Mouse (Mus musculus): ENCODE data around the gene Nckap5. TPM values are rescaled to one million over a fixed set of nuclear protein-coding genes. Genes with fewer than 3 reads are reported as not detected.

Gene Nckap5
- polyA plus RNA-seq, 1 experiment from 2014 or later = 2.7 TPM

DNA sequence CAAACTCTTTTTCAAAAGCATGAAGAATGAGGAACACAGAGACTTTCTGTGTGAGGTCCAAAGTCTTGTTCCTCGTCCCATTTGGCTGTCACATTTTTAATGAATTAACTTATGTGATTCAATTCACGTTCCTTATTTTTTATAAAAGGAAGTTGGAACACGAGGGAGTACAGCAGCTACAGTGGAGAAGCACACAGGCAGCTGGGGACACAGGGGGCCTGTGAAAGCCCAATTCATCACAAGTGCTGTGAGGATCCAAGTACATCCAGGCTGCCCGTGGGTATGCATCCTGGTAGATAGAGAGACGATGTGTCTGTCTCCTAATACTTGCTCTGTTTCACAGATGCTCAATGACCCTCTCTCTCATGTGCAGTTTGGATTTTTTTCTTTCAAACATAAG is 576.2 kb downstream of the Nckap5 start:
- Histone ChIP-seq H3K4me2 (ENCODE audit: low read depth, severe bottlenecking) (no peak overlapping the region), H3K9me3 (ENCODE audit: control insufficient read depth, low read length) (no peaks in the 10 kb centered on the region), H3K4me1 (ENCODE audit: control insufficient read depth, insufficient read depth, low read length) (no peaks in the 10 kb centered on the region), H3K4me3 (ENCODE audit: low read depth, low read length) (no peak overlapping the region), H3K27ac (replicated peaks; ENCODE audit: low read depth, low read length) (no peak overlapping the region), H3K36me3 (ENCODE audit: control insufficient read depth, insufficient read depth, low read length) (no peaks in the 10 kb centered on the region), H3K27me3 (ENCODE audit: control insufficient read depth, insufficient read depth, low read length) (no peaks in the 10 kb centered on the region), H3K9ac (ENCODE audit: low read length) (no peak overlapping the region)
- no peak for ATAC-seq (ENCODE audit: insufficient number of reproducible peaks, low FRiP score, low TSS enrichment, low read depth)
- 83% methylated on average over 5 of the region's 5 CpGs for WGBS
- DNase-seq (ENCODE audit: low spot score) = no peak

- Histone ChIP-seq H3K27ac (replicated peaks; ENCODE audit: low read depth, low read length) (no peak overlapping the region), H3K36me3 (ENCODE audit: control insufficient read depth, insufficient read depth, low read length) (no peaks in the 10 kb centered on the region), H3K4me1 (ENCODE audit: control insufficient read depth, insufficient read depth, low read length) (no peaks in the 10 kb centered on the region), H3K27me3 (ENCODE audit: control insufficient read depth, insufficient read depth, low read length) (no peaks in the 10 kb centered on the region), H3K4me3 (ENCODE audit: low read depth, low read length) (no peak overlapping the region), H3K9ac (ENCODE audit: low read length) (no peak overlapping the region), H3K9me3 (ENCODE audit: control insufficient read depth, low read length) (no peaks in the 10 kb centered on the region), H3K4me2 (ENCODE audit: low read depth, severe bottlenecking) (no peak overlapping the region)
- WGBS = 93% methylated on average over 7 of the region's 7 CpGs
- ATAC-seq (ENCODE audit: insufficient number of reproducible peaks, low FRiP score, low TSS enrichment, low read depth) (no peak), DNase-seq (ENCODE audit: low spot score) (no peak)
These were observed 576.7 kb downstream of the Nckap5 start for GRCm38 (mm10) chr1:126253934-126254333.

- Histone ChIP-seq H3K4me1 (ENCODE audit: control insufficient read depth, insufficient read depth, low read length) (no peaks in the 10 kb centered on the region), H3K36me3 (ENCODE audit: control insufficient read depth, insufficient read depth, low read length) (no peaks in the 10 kb centered on the region), H3K27ac (replicated peaks; ENCODE audit: low read depth, low read length) (no peak overlapping the region), H3K9me3 (ENCODE audit: control insufficient read depth, low read length) (no peaks in the 10 kb centered on the region), H3K27me3 (ENCODE audit: control insufficient read depth, insufficient read depth, low read length) (no peaks in the 10 kb centered on the region), H3K4me2 (ENCODE audit: low read depth, severe bottlenecking) (no peak overlapping the region), H3K4me3 (ENCODE audit: low read depth, low read length) (no peak overlapping the region), H3K9ac (ENCODE audit: low read length) (no peak overlapping the region)
- WGBS = 84% methylated on average over 4 of the region's 4 CpGs
- DNase-seq (ENCODE audit: low spot score) (no peak), ATAC-seq (ENCODE audit: insufficient number of reproducible peaks, low FRiP score, low TSS enrichment, low read depth) (no peak)
These were observed 597.4 kb downstream of the Nckap5 start for GRCm38 (mm10) chr1:126233196-126233595.

- Histone ChIP-seq H3K27me3 (ENCODE audit: control insufficient read depth, insufficient read depth, low read length) (no peaks in the 10 kb centered on the region), H3K9me3 (ENCODE audit: control insufficient read depth, low read length) (no peaks in the 10 kb centered on the region), H3K4me2 (ENCODE audit: low read depth, severe bottlenecking) (no peak overlapping the region), H3K36me3 (ENCODE audit: control insufficient read depth, insufficient read depth, low read length) (no peaks in the 10 kb centered on the region), H3K4me3 (ENCODE audit: low read depth, low read length) (no peak overlapping the region), H3K9ac (ENCODE audit: low read length) (no peak overlapping the region), H3K27ac (replicated peaks; ENCODE audit: low read depth, low read length) (no peak overlapping the region), H3K4me1 (ENCODE audit: control insufficient read depth, insufficient read depth, low read length) (no peaks in the 10 kb centered on the region)
- WGBS = 77% methylated on average over 9 of the region's 9 CpGs
- DNase-seq (ENCODE audit: low spot score) (no peak), ATAC-seq (ENCODE audit: insufficient number of reproducible peaks, low FRiP score, low TSS enrichment, low read depth) (no peak)
These were observed 599.4 kb downstream of the Nckap5 start for GRCm38 (mm10) chr1:126231199-126231598.

GRCm38 (mm10) chr1:126210212-126210611 is 620.4 kb downstream of the Nckap5 start:
- no peak overlapping the region for H3K4me3 ChIP-seq (ENCODE audit: low read depth, low read length)
- H3K9me3 ChIP-seq (ENCODE audit: control insufficient read depth, low read length) = no peaks in the 10 kb centered on the region
- H3K36me3 ChIP-seq (ENCODE audit: control insufficient read depth, insufficient read depth, low read length) = no peaks in the 10 kb centered on the region
- no peaks in the 10 kb centered on the region for H3K27me3 ChIP-seq (ENCODE audit: control insufficient read depth, insufficient read depth, low read length)
- H3K27ac ChIP-seq (replicated peaks; ENCODE audit: low read depth, low read length) = no peak overlapping the region
- no peak overlapping the region for H3K4me2 ChIP-seq (ENCODE audit: low read depth, severe bottlenecking)
- ATAC-seq (ENCODE audit: insufficient number of reproducible peaks, low FRiP score, low TSS enrichment, low read depth) (no peak), DNase-seq (ENCODE audit: low spot score) (no peak)
- WGBS = 80% methylated on average over 6 of the region's 6 CpGs
- no peaks in the 10 kb centered on the region for H3K4me1 ChIP-seq (ENCODE audit: control insufficient read depth, insufficient read depth, low read length)
- no peak overlapping the region for H3K9ac ChIP-seq (ENCODE audit: low read length)

DNA sequence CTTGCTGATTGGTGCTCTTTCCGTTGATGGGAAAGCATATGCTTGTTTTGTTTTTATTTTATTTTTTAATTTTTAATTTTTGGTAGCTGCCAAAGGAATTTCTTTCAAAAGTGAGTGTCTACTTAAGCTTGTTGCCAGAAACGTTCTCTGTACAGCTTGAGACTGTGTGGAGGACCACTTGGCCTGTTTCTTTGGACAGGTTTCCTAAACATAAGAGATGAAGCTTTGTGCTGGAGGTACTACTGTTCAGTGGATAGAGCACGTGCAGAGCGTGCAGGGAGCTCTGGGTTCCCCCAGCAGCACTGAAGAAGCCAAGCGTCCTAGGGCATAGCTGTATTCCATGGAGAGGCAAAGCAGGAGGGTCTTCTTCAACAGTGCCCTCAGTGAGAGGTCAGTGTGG is 620.9 kb downstream of the Nckap5 start:
- Histone ChIP-seq H3K36me3 (ENCODE audit: control insufficient read depth, insufficient read depth, low read length) (no peaks in the 10 kb centered on the region), H3K9ac (ENCODE audit: low read length) (no peak overlapping the region), H3K4me1 (ENCODE audit: control insufficient read depth, insufficient read depth, low read length) (no peaks in the 10 kb centered on the region), H3K27me3 (ENCODE audit: control insufficient read depth, insufficient read depth, low read length) (no peaks in the 10 kb centered on the region), H3K4me2 (ENCODE audit: low read depth, severe bottlenecking) (no peak overlapping the region), H3K4me3 (ENCODE audit: low read depth, low read length) (no peak overlapping the region), H3K9me3 (ENCODE audit: control insufficient read depth, low read length) (no peaks in the 10 kb centered on the region), H3K27ac (replicated peaks; ENCODE audit: low read depth, low read length) (no peak overlapping the region)
- 85% methylated on average over 5 of the region's 5 CpGs for WGBS
- ATAC-seq (ENCODE audit: insufficient number of reproducible peaks, low FRiP score, low TSS enrichment, low read depth) (no peak), DNase-seq (ENCODE audit: low spot score) (no peak)

DNA sequence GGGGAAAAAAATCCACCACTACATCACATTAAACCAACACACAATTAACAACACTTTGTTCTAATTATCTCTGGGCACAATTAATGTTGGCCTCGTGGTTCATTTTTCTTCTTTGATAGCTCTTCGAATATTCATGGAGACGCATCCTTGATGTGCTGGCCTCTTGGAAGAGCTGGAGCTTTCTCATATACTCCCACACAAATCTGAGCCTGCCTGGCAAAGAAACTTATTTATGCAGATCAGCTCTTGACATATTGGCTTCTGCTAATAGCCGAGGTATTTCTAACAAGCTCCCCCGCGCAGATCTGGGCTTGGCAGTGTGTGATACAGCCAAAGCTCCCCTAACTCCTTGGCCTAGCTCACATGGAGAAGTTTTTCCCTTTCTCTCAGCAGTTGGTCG is 621.5 kb downstream of the Nckap5 start:
- no peaks in the 10 kb centered on the region for H3K9me3 ChIP-seq (ENCODE audit: control insufficient read depth, low read length)
- no peaks in the 10 kb centered on the region for H3K36me3 ChIP-seq (ENCODE audit: control insufficient read depth, insufficient read depth, low read length)
- no peak for DNase-seq (ENCODE audit: low spot score)
- H3K4me3 ChIP-seq (ENCODE audit: low read depth, low read length) = no peak overlapping the region
- no peak overlapping the region for H3K4me2 ChIP-seq (ENCODE audit: low read depth, severe bottlenecking)
- no peak for ATAC-seq (ENCODE audit: insufficient number of reproducible peaks, low FRiP score, low TSS enrichment, low read depth)
- H3K27me3 ChIP-seq (ENCODE audit: control insufficient read depth, insufficient read depth, low read length) = no peaks in the 10 kb centered on the region
- no peak overlapping the region for H3K9ac ChIP-seq (ENCODE audit: low read length)
- H3K27ac ChIP-seq (replicated peaks; ENCODE audit: low read depth, low read length) = no peak overlapping the region
- H3K4me1 ChIP-seq (ENCODE audit: control insufficient read depth, insufficient read depth, low read length) = no peaks in the 10 kb centered on the region
- 85% methylated on average over 7 of the region's 7 CpGs for WGBS

DNA sequence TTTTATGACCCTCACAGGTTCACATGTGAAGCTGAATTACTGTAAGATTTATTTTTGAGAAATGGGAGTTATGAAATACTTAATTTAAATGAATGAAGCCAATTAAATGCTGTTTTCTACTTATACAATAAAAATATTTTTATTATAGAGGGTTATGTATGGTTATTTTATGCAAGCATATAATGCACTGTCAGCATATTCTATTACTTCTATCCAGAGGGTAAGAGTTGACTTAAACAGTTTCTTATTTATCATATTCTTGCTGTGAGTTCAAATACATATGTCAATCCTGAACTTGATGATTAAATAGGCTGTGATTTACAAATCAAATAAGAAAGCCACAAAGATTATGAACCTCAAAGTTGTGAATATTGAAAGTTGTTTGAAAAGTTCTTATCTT is 633.7 kb downstream of the Nckap5 start:
- Histone ChIP-seq H3K4me3 (ENCODE audit: low read depth, low read length) (no peak overlapping the region), H3K4me1 (ENCODE audit: control insufficient read depth, insufficient read depth, low read length) (no peaks in the 10 kb centered on the region), H3K4me2 (ENCODE audit: low read depth, severe bottlenecking) (no peak overlapping the region), H3K9ac (ENCODE audit: low read length) (no peak overlapping the region), H3K27me3 (ENCODE audit: control insufficient read depth, insufficient read depth, low read length) (no peaks in the 10 kb centered on the region), H3K9me3 (ENCODE audit: control insufficient read depth, low read length) (no peaks in the 10 kb centered on the region), H3K27ac (replicated peaks; ENCODE audit: low read depth, low read length) (no peak overlapping the region), H3K36me3 (ENCODE audit: control insufficient read depth, insufficient read depth, low read length) (no peaks in the 10 kb centered on the region)
- DNase-seq (ENCODE audit: low spot score) (no peak), ATAC-seq (ENCODE audit: insufficient number of reproducible peaks, low FRiP score, low TSS enrichment, low read depth) (no peak)

DNA sequence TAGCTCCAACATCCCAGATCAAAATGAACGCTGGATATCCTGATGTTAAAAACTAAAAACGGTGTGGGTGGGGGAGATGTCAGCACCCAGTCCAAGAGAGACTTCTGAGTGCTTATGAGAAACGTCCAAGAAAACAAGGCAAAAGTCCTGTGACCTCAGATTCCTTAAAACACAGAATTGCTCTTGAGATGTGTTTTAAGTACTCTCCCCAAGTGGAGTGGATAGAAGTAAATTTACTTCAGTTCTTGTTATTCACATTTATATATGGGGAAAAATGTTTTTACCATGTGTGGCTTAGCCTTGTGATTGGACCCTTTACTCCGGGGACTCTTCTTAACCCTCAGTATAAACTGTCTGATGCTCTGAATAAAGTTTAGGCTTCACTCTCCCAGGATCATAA is 640.2 kb downstream of the Nckap5 start:
- no peak for ATAC-seq (ENCODE audit: insufficient number of reproducible peaks, low FRiP score, low TSS enrichment, low read depth)
- WGBS = 80% methylated on average over 4 of the region's 4 CpGs
- no peak overlapping the region for H3K27ac ChIP-seq (replicated peaks; ENCODE audit: low read depth, low read length)

More for the DNA sequence above, 640.2 kb downstream of the Nckap5 start:
- Histone ChIP-seq H3K4me2 (ENCODE audit: low read depth, severe bottlenecking) (no peak overlapping the region), H3K4me1 (ENCODE audit: control insufficient read depth, insufficient read depth, low read length) (no peaks in the 10 kb centered on the region), H3K27me3 (ENCODE audit: control insufficient read depth, insufficient read depth, low read length) (no peaks in the 10 kb centered on the region), H3K36me3 (ENCODE audit: control insufficient read depth, insufficient read depth, low read length) (no peaks in the 10 kb centered on the region), H3K9me3 (ENCODE audit: control insufficient read depth, low read length) (no peaks in the 10 kb centered on the region), H3K9ac (ENCODE audit: low read length) (no peak overlapping the region), H3K4me3 (ENCODE audit: low read depth, low read length) (no peak overlapping the region)
- DNase-seq (ENCODE audit: low spot score) = no peak

Measured in limb, embryonic 11.5 days (tissue).